Mouse (Mus musculus) adrenal gland (tissue): Measurements from ENCODE around the gene Tusc1.

Experiments
- intact Hi-C: fragments of 180-260 bp; cut with DNase I; formaldehyde crosslinking; loops from one replicate; pipeline ENCODE4 v1.15.1; 2025
- long read RNA-seq, 2 experiments: library from polyadenylated mRNA; unstranded; transcript quantifications; one replicate each; pipeline ENCODE4 v2.0.0; 2020; ENCODE audit warnings: borderline replicate concordance in 1 of 2; ENCODE audit not compliant: insufficient replicate concordance in 1 of 2

Gene Tusc1
- long read RNA-seq, experiment 1: 0 reads
- long read RNA-seq, experiment 2, partial matches to known transcripts: 0 of 2 reads
- long read RNA-seq, experiment 2, other reads (novel, unspliced or antisense): 0 of 2 reads

GRCm38 (mm10) chr4:93335118-93336003 lies at the start of gene Tusc1:
TSS of gene Tusc1 (minus strand) at chr4:93335511.
- intact Hi-C loops: loop anchor here (10.0 kb wide), 1 partner anchor 669 kb away; no protein-coding TSS in a partner anchor

GRCm38 (mm10) chr4:93352930-93353329 lies 17.6 kb upstream of the Tusc1 start:
- intact Hi-C loops: no loop called here

DNA sequence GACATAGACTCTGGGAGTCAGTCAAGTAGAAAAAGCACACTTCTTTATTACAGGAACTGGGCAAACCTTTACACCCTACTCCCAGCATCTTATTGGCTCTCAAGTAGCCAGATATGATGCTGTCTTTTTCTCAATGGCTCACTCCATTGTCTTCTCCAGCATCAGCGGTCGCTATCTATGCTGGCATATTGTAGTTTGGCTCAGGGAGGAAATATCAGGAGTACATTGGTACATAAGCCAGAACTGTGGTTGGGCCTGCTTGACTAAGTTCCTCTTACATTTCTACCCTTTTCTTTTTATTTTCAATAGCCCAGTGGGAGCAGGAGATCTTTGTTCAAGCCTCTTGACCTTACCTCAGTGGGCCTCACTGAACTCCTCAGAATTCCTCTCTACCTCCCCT lies 9.0 kb upstream of the Tusc1 start:
- intact Hi-C loops: no loop called here

- intact Hi-C loops: no loop called here
Measured at GRCm38 (mm10) chr4:93341568-93341967, 6.3 kb upstream of the Tusc1 start.

DNA sequence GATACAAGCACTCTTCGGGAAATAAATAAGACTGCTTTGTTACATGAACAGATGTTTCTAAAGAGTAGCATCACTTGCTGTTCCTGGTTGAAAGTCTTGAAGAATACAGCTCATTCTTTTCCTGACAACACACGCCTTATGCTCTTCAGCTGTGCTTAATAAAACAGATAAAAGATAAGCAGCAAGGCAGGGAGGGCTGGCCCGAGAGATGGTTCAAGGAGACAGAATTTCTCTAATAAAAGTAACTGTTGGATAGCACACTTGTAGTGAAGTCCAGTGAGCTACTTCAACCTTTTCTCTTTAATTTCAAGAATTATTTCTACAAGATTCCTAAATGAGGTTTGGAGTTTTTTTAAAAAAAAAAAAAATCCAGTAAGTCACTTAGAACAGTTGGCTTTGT lies 2.7 kb upstream of the Tusc1 start:
- intact Hi-C loops: loop anchor here (10.0 kb wide), 1 partner anchor 667 kb away; no protein-coding TSS in a partner anchor

DNA sequence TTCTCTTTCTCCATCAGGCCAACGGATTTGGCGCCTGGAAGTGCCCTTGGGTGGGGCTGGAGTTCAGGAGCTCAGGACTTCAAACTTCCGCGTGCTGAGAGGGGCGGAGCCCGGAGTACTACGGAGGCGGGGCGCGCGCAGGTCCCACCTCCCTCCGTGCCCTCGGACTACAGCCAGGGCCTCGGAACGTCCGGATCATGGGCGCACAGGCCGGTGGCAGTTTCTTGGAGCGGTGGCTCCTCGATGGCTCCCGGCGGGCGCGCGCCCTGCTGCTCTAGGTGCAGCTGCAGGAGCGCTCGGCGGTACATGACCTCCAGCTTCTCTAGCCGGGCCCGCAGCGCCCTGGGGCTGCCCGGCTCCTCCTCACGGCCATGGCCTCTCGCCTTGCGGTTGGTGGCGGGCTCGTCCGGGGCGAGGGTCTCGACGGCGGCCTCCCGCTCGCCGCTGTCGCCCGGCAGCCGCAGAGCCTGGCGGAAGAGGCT lies 634 bp downstream of the Tusc1 start:
- intact Hi-C loops: loop anchor here (10.0 kb wide), 1 partner anchor 670 kb away; no protein-coding TSS in a partner anchor

DNA sequence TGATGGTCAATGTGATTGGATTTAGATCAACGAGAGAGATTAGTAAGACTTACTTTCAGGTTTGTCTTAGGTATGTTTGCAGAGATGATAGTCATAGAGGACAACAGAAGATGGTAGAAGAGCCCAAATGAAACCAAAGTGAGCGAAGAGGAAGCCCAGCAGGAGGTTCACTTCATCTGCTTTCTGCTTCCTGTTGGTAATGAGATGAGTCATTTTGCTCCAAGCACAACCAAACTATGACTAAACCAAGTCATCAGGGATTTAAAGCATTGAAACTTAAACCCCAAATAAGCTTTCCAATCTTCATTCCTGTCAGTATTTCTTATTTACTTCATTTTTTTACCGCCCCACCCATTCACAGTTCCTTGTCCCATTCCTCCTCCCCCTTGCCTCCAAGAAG lies 27.8 kb downstream of the Tusc1 start:
- intact Hi-C loops: no loop called here

- intact Hi-C loops: no loop called here
Measured at GRCm38 (mm10) chr4:93286065-93286464, 49.2 kb downstream of the Tusc1 start.
